In the genomic region with DNA sequence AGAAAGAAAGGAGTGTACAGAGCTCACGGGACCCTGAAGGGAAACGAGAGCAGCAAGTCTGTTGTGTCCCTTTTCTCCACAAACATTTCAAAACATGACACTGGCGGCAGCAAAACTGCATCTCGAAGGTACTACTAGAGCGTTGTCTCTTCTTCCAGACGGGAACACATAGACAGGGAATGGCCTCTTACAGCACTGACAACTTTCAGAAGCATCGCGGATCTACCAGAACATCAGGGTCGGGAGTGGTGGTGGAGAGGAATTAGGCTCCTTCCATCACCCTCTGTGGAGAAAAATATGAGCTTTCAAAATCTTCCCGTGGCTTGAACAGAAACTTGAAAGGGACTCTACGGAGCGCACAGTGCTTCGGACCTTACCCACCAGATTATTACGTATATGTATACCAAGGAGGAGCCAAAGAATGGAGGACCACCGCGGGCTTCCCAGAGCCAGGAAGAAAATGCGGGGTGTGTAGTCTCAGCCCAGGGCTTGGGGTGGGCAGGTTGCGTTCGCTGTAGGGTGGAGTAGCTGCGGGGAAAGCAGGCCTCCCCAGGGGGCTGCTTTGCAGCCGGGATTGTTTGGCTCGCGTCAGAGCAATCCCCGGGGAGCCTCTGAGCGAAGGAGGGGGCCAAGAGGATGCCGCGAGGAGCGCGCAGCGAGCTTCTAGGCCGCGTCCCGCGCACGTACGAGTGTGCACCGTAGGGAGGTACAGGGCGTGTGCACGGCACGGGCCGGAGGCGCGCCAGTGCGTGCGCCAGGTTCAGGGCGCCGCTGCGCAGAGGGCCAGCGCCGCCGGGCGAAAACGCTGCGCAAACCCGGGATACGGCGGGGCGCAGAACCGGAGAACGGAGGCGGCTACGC, we compare ENCODE assay signal across 8 mouse cellular contexts. TPM values are rescaled to one million over a fixed set of nuclear protein-coding genes. Genes with fewer than 3 reads are reported as not detected.
DNase-seq lines count a peak whose midpoint lies in the region; ATAC-seq and TF ChIP-seq lines count a peak whose summit lies in the region.

A gene (plus strand): TSS at position 799 of the 861 bp plus-strand sequence.

- 1% methylated on average over 62 of the region's 62 CpGs for WGBS in embryonic facial prominence, embryonic 10.5 days
- 1% methylated on average over 62 of the region's 62 CpGs for WGBS in intestine, postnatal 0 days
- 1% methylated on average over 62 of the region's 62 CpGs for WGBS in limb, embryonic 12.5 days
- under 1% methylated on average over 62 of the region's 62 CpGs for WGBS in midbrain, embryonic 14.5 days

- H3K9ac ChIP-seq in intestine, postnatal 0 days (ENCODE audit: low read depth, low read length) = peak within 1 kb of the TSS; percentile 97
- H3K9ac ChIP-seq in limb, embryonic 12.5 days (replicated peaks) = peak within 1 kb of the TSS; percentile 99
- peak within 1 kb of the TSS; percentile 99 for H3K9ac ChIP-seq in midbrain, embryonic 14.5 days (replicated peaks; ENCODE audit: low read length)

- H3K4me3 ChIP-seq in embryonic facial prominence, embryonic 10.5 days = peak within 1 kb of the TSS; percentile 78
- peak within 1 kb of the TSS; percentile 92 for H3K4me3 ChIP-seq in intestine, postnatal 0 days (ENCODE audit: low read depth, low read length)
- H3K4me3 ChIP-seq in limb, embryonic 12.5 days (replicated peaks) = peak within 1 kb of the TSS; percentile 98
- H3K4me3 ChIP-seq in midbrain, embryonic 14.5 days (replicated peaks; ENCODE audit: low read depth, low read length) = peak within 1 kb of the TSS; percentile 84

- peaks cover 44% of the 10 kb centered on the region for H3K4me1 ChIP-seq in embryonic facial prominence, embryonic 10.5 days
- H3K4me1 ChIP-seq in intestine, postnatal 0 days (replicated peaks; ENCODE audit: control insufficient read depth, insufficient read depth, low read length) = 0 out of 2 replicates have a peak, but pooled peaks cover 7% of the 10 kb centered on the region
- peaks cover 28% of the 10 kb centered on the region for H3K4me1 ChIP-seq in limb, embryonic 12.5 days (replicated peaks)
- peaks cover 27% of the 10 kb centered on the region for H3K4me1 ChIP-seq in midbrain, embryonic 14.5 days (ENCODE audit: control insufficient read depth, insufficient read depth, low read length)

- no peaks in the 10 kb centered on the region for H3K36me3 ChIP-seq in embryonic facial prominence, embryonic 10.5 days (replicated peaks)
- H3K36me3 ChIP-seq in intestine, postnatal 0 days (ENCODE audit: control insufficient read depth, insufficient read depth) = no peaks in the 10 kb centered on the region
- no peaks in the 10 kb centered on the region for H3K36me3 ChIP-seq in limb, embryonic 12.5 days
- H3K36me3 ChIP-seq in midbrain, embryonic 14.5 days (ENCODE audit: control insufficient read depth, insufficient read depth, low read length) = no peaks in the 10 kb centered on the region

- ATAC-seq in intestine, postnatal 0 days = peak; percentile 80
- peak; percentile 94 for ATAC-seq in limb, embryonic 12.5 days (ENCODE audit: insufficient number of reproducible peaks, insufficient read depth, low FRiP score, low TSS enrichment, low read depth)
- ATAC-seq in midbrain, embryonic 14.5 days (ENCODE audit: low FRiP score, low TSS enrichment) = peak; percentile 91

- peak; percentile 55 to 63 for DNase-seq in kidney, adult 8-10 months
- DNase-seq in kidney, adult 18-20 months = no peak
- DNase-seq in embryonic facial prominence, embryonic 10.5 days (ENCODE audit: low spot score) = peak; percentile 85
- DNase-seq in gonadal fat pad, adult 2 months (ENCODE audit: low read depth) = no peak
- DNase-seq in midbrain, embryonic 14.5 days = peak; percentile 96
- peak; percentile 65 to 84 for DNase-seq in spleen, postnatal 4 days (ENCODE audit: low spot score in 2 of 2)

- peak; percentile 30; the same call in 1 of the 2 replicates for TF ChIP-seq CTCF in intestine, postnatal 0 days (IDR thresholded peaks at IDR 0.05; ENCODE audit: low read depth)

- H3K27me3 ChIP-seq in embryonic facial prominence, embryonic 10.5 days (replicated peaks; ENCODE audit: low read depth, poor library complexity, severe bottlenecking) = peaks cover 32% of the 10 kb centered on the region
- H3K27me3 ChIP-seq in intestine, postnatal 0 days (replicated peaks; ENCODE audit: control insufficient read depth, insufficient read depth, low read length) = peaks cover 4% of the 10 kb centered on the region; the same call in 1 of the 2 replicates
- H3K27me3 ChIP-seq in limb, embryonic 12.5 days = peaks cover 18% of the 10 kb centered on the region; the same call in 1 of the 2 replicates
- no peaks in the 10 kb centered on the region for H3K27me3 ChIP-seq in midbrain, embryonic 14.5 days (ENCODE audit: control insufficient read depth, insufficient read depth, low read length)

- peak within 1 kb of the TSS; percentile 96 for H3K27ac ChIP-seq in embryonic facial prominence, embryonic 10.5 days (replicated peaks)
- H3K27ac ChIP-seq in intestine, postnatal 0 days (ENCODE audit: low read depth, low read length) = peak within 1 kb of the TSS; percentile 93
- H3K27ac ChIP-seq in limb, embryonic 12.5 days = peak within 1 kb of the TSS; percentile 97
- peak within 1 kb of the TSS; percentile 99 for H3K27ac ChIP-seq in midbrain, embryonic 14.5 days (replicated peaks; ENCODE audit: low read depth, low read length)

- no peaks in the 10 kb centered on the region for H3K9me3 ChIP-seq in embryonic facial prominence, embryonic 10.5 days
- H3K9me3 ChIP-seq in intestine, postnatal 0 days (ENCODE audit: control insufficient read depth) = no peaks in the 10 kb centered on the region
- H3K9me3 ChIP-seq in limb, embryonic 12.5 days = no peaks in the 10 kb centered on the region
- H3K9me3 ChIP-seq in midbrain, embryonic 14.5 days (ENCODE audit: control insufficient read depth, low read length) = no peaks in the 10 kb centered on the region

- peak within 1 kb of the TSS; percentile 95 for H3K4me2 ChIP-seq in intestine, postnatal 0 days (replicated peaks; ENCODE audit: low read depth)
- H3K4me2 ChIP-seq in limb, embryonic 12.5 days = peak within 1 kb of the TSS; percentile 80
- H3K4me2 ChIP-seq in midbrain, embryonic 14.5 days (ENCODE audit: low read length) = peak within 1 kb of the TSS; percentile 83

RNA-seq across cellular contexts. Expression of the gene that starts here (rescaled TPM):
- polyA plus RNA-seq in embryonic facial prominence, embryonic 10.5 days (2016; fragmentation: Nextera tagmentation; extraction: Ambion mirVana) = 13.9 and 15.2 TPM in 2 replicates
- 15.0 and 15.8 TPM in 2 replicates for polyA plus RNA-seq in gonadal fat pad, adult 2 months (2012; rRNA removed)
- polyA plus RNA-seq in intestine, postnatal 0 days (2015; fragmentation: Nextera tagmentation; extraction: Ambion mirVana) = 6.1 and 6.9 TPM in 2 replicates
- polyA plus RNA-seq in limb, embryonic 12.5 days (2016; fragmentation: Nextera tagmentation; extraction: Ambion mirVana) = 20.0 and 22.6 TPM in 2 replicates
- 34.0 and 35.1 TPM in 2 replicates for polyA plus RNA-seq in midbrain, embryonic 14.5 days (2014; fragmentation: Nextera tagmentation; extraction: Ambion mirVana)

Comparison
In these comparisons a context has a peak if more than half of its experiments do, and no peak if none do; other contexts are left out.
1. DNase-seq: peak in kidney, adult 8-10 months (2 of 2), embryonic facial prominence, embryonic 10.5 days (single experiment), midbrain, embryonic 14.5 days (single experiment) and spleen, postnatal 4 days (2 of 2); none in kidney, adult 18-20 months (single experiment) and gonadal fat pad, adult 2 months (single experiment).
2. Peak in every context shown above with its lines, with median percentiles within 50 percentile points of each other: H3K27ac ChIP-seq, H3K4me3 ChIP-seq, ATAC-seq, H3K4me2 ChIP-seq and H3K9ac ChIP-seq.